Mouse (Mus musculus) embryonic stem cell, embryonic (primary cell): ENCODE data around the gene Nf1.

ENCODE experiments used
- CTCF ChIA-PET, 4 experiments: fragments of 300-600 bp in 2 of 4; fragments of 350-600 bp in 2 of 4; sonication (Branson Sonifier 250); formaldehyde crosslinking; loops; one replicate each; lab custom pipeline; 2022; ENCODE audit warnings: inconsistent platforms in 2 of 4; lab: Charles Lee
- POLR2A ChIA-PET, 4 experiments: fragments of 300-600 bp in 2 of 4; fragments of 350-600 bp in 2 of 4; sonication (Branson Sonifier 250); formaldehyde crosslinking; loops; one replicate each; lab custom pipeline; 2022; ENCODE audit warnings: antibody characterized with exemption in 4 of 4, inconsistent platforms in 1 of 4; lab: Charles Lee

Gene Nf1

GRCm38 (mm10) chr11:79339234-79339807, at the start of gene Nf1:
Nf1 (plus strand) TSS chr11:79339693.
- CTCF ChIA-PET: interaction anchor here in 2 of 4 experiments (0.6 to 1.1 kb wide), 6 partner anchors 12 to 320 kb away, joined by 3 to 4 read pairs (median 3); no protein-coding TSS in a partner anchor
- POLR2A ChIA-PET: interaction anchor here (0.5 to 1.7 kb wide), 46 partner anchors 8 to 1146 kb away, joined by 3 to 27 read pairs (median 4); partner anchors contain the start of genes Ift20 (in 1 of the 4), Tnfaip1 (in 1 of the 4) and Wsb1 (in 1 of the 4)

- ChIA-PET CTCF (interaction anchor here in 3 of 4 experiments (0.6 to 2.6 kb wide), 9 partner anchors 13 to 1794 kb away, joined by 3 to 16 read pairs (median 6); no protein-coding TSS in a partner anchor), POLR2A (interaction anchor here in 3 of 4 experiments (0.5 to 2.9 kb wide), 6 partner anchors 16 to 775 kb away, joined by 3 to 12 read pairs (median 4); partner anchors contain the start of gene Wsb1 (in 1 of the 3))
Measured at GRCm38 (mm10) chr11:79290473-79290872, 49.0 kb upstream of the Nf1 start.

GRCm38 (mm10) chr11:79291651-79292050, 47.8 kb upstream of the Nf1 start:
- POLR2A ChIA-PET: interaction anchor here in 3 of 4 experiments (0.6 to 2.9 kb wide), 8 partner anchors 13 to 839 kb away, joined by 3 to 12 read pairs (median 6); partner anchors contain the start of genes Nf1 (in 1 of the 3) and Wsb1 (in 1 of the 3)
- CTCF ChIA-PET: interaction anchor here in 3 of 4 experiments (0.7 to 2.6 kb wide), 10 partner anchors 12 to 336 kb away, joined by 3 to 16 read pairs (median 4); no protein-coding TSS in a partner anchor

- ChIA-PET CTCF (interaction anchor here (0.7 to 2.6 kb wide), 5 partner anchors 60 to 336 kb away, joined by 3 to 16 read pairs (median 3); no protein-coding TSS in a partner anchor), POLR2A (interaction anchor here in 3 of 4 experiments (0.6 to 2.6 kb wide), 7 partner anchors 14 to 840 kb away, joined by 3 to 12 read pairs (median 5); partner anchors contain the start of genes Nf1 (in 1 of the 3) and Wsb1 (in 1 of the 3))
Measured at GRCm38 (mm10) chr11:79292130-79292529, 47.4 kb upstream of the Nf1 start.

- ChIA-PET CTCF (no interaction called here), POLR2A (interaction anchor here in 1 of 4 experiments (1.4 to 2.6 kb wide), 2 partner anchors 15 to 38 kb away, joined by 3 to 12 read pairs; partner anchors contain the start of gene Wsb1)
Measured at GRCm38 (mm10) chr11:79293025-79293424, 46.5 kb upstream of the Nf1 start.

GRCm38 (mm10) chr11:79293971-79294370, 45.5 kb upstream of the Nf1 start:
- ChIA-PET POLR2A (interaction anchor here in 1 of 4 experiments (0.6 kb wide), 1 partner anchor 263 kb away, joined by 5 read pairs; no protein-coding TSS in a partner anchor), CTCF (interaction anchor here in 2 of 4 experiments (1.0 to 1.1 kb wide), 2 partner anchors 69 to 70 kb away, joined by 4 read pairs; no protein-coding TSS in a partner anchor)

- ChIA-PET CTCF (interaction anchor here (0.5 to 4.2 kb wide), 62 partner anchors 8 to 1259 kb away, joined by 3 to 63 read pairs (median 4); partner anchors contain the start of gene Ksr1 (in 1 of the 4)), POLR2A (interaction anchor here in 3 of 4 experiments (0.9 to 1.7 kb wide), 16 partner anchors 9 to 336 kb away, joined by 3 to 11 read pairs (median 3); partner anchors contain the start of gene Nf1 (in 1 of the 3))
Measured at GRCm38 (mm10) chr11:79296167-79296566, 43.3 kb upstream of the Nf1 start.

- POLR2A ChIA-PET: interaction anchor here (0.8 to 1.7 kb wide), 16 partner anchors 8 to 337 kb away, joined by 3 to 11 read pairs (median 3); no protein-coding TSS in a partner anchor
- CTCF ChIA-PET: interaction anchor here (0.5 to 4.2 kb wide), 62 partner anchors 8 to 1258 kb away, joined by 3 to 63 read pairs (median 4); partner anchors contain the start of gene Ksr1 (in 1 of the 4)
Measured at GRCm38 (mm10) chr11:79296856-79297491, 42.5 kb upstream of the Nf1 start, which contains the start of gene Gm9964. Gm9964 (minus strand) TSS chr11:79296906.

GRCm38 (mm10) chr11:79299719-79300431, 39.6 kb upstream of the Nf1 start:
- ChIA-PET CTCF (interaction anchor here in 2 of 4 experiments (0.6 to 0.7 kb wide), 4 partner anchors 11 to 286 kb away, joined by 3 to 9 read pairs (median 4); no protein-coding TSS in a partner anchor), POLR2A (interaction anchor here in 1 of 4 experiments (0.7 kb wide), 1 partner anchor 43 kb away, joined by 3 read pairs; no protein-coding TSS in a partner anchor)

- POLR2A ChIA-PET: interaction anchor here in 2 of 4 experiments (0.6 to 1.9 kb wide), 3 partner anchors 15 to 36 kb away, joined by 3 to 6 read pairs (median 5); partner anchors contain the start of gene Nf1 (in 1 of the 2)
- CTCF ChIA-PET: interaction anchor here in 2 of 4 experiments (0.5 to 2.3 kb wide), 3 partner anchors 36 to 95 kb away, joined by 3 to 6 read pairs (median 3); partner anchors contain the start of gene Nf1 (in 1 of the 2)
Measured at GRCm38 (mm10) chr11:79303109-79303508, 36.4 kb upstream of the Nf1 start.

GRCm38 (mm10) chr11:79304245-79304644, 35.2 kb upstream of the Nf1 start:
- POLR2A ChIA-PET: interaction anchor here in 2 of 4 experiments (0.5 to 2.2 kb wide), 4 partner anchors 8 to 82 kb away, joined by 3 to 5 read pairs (median 5); partner anchors contain the start of gene Gm9964 (in 1 of the 2)
- CTCF ChIA-PET: interaction anchor here in 2 of 4 experiments (0.6 to 2.3 kb wide), 4 partner anchors 8 to 128 kb away, joined by 3 to 16 read pairs (median 4); partner anchors contain the start of gene Gm9964 (in 1 of the 2)

- ChIA-PET POLR2A (interaction anchor here in 2 of 4 experiments (0.6 to 2.2 kb wide), 12 partner anchors 9 to 322 kb away, joined by 3 to 6 read pairs (median 4); partner anchors contain the start of genes Gm9964 (in 1 of the 2) and Wsb1 (in 1 of the 2)), CTCF (interaction anchor here in 2 of 4 experiments (1.6 to 2.3 kb wide), 2 partner anchors 9 kb away, joined by 6 to 16 read pairs; partner anchors contain the start of gene Gm9964 (in 2 of the 2))
Measured at GRCm38 (mm10) chr11:79305697-79306340, 33.7 kb upstream of the Nf1 start.

GRCm38 (mm10) chr11:79306510-79306909, 33.0 kb upstream of the Nf1 start:
- ChIA-PET CTCF (interaction anchor here in 1 of 4 experiments (2.3 kb wide), 1 partner anchor 10 kb away, joined by 16 read pairs; the partner anchor contains the start of gene Gm9964), POLR2A (interaction anchor here in 2 of 4 experiments (0.7 to 2.2 kb wide), 10 partner anchors 10 to 119 kb away, joined by 3 to 6 read pairs (median 4); partner anchors contain the start of genes Gm9964 (in 1 of the 2) and Wsb1 (in 1 of the 2))

GRCm38 (mm10) chr11:79306996-79307395, 32.5 kb upstream of the Nf1 start:
- CTCF ChIA-PET: no interaction called here
- POLR2A ChIA-PET: interaction anchor here in 2 of 4 experiments (0.7 to 1.8 kb wide), 6 partner anchors 8 to 119 kb away, joined by 3 to 6 read pairs (median 3); no protein-coding TSS in a partner anchor

- ChIA-PET POLR2A (interaction anchor here in 3 of 4 experiments (0.5 to 1.8 kb wide), 7 partner anchors 9 to 1168 kb away, joined by 3 to 6 read pairs (median 4); partner anchors contain the start of genes Gm9964 (in 1 of the 3) and Sarm1 (in 1 of the 3)), CTCF (interaction anchor here in 2 of 4 experiments (0.5 to 0.6 kb wide), 3 partner anchors 64 to 287 kb away, joined by 3 to 5 read pairs (median 3); no protein-coding TSS in a partner anchor)
Measured at GRCm38 (mm10) chr11:79307560-79308200, 31.8 kb upstream of the Nf1 start.
